Mouse (Mus musculus) forebrain, embryonic 11.5 days (tissue): ENCODE data around the gene Prdm16. TPM values are rescaled to one million over a fixed set of nuclear protein-coding genes. Genes with fewer than 3 reads are reported as not detected.

ENCODE experiments used
- ATAC-seq: fragments of 200-750 bp; cut with Nextera tagmentation; replicated peaks from 2 replicates; pipeline ENCODE4 v1.8.0; 2017; ENCODE audit warnings: moderate TSS enrichment; ENCODE audit not compliant: low FRiP score
- DNase-seq: peaks from one replicate; pipeline ENCODE4 v3.0.0-alpha.2; 2017; ENCODE audit warnings: low spot score
- H3K27ac ChIP-seq: fragments of 300-500 bp; sonication (generic); 2 replicates; pipeline ENCODE4 v1.5.1; 2014; ENCODE audit warnings: low read depth, low read length
- H3K27me3 ChIP-seq: fragments of 300-500 bp; sonication (generic); 2 replicates; pipeline ENCODE4 v1.6.1; 2014; ENCODE audit warnings: mild to moderate bottlenecking, low read length, mixed read lengths; ENCODE audit not compliant: control insufficient read depth, insufficient read depth
- H3K36me3 ChIP-seq: fragments of 300-500 bp; sonication (generic); 2 replicates; pipeline ENCODE4 v1.6.1; 2014; ENCODE audit warnings: mild to moderate bottlenecking, low read length, moderate library complexity, mixed read lengths; ENCODE audit not compliant: control insufficient read depth, insufficient read depth
- H3K4me1 ChIP-seq: fragments of 300-500 bp; sonication (generic); replicated peaks from 2 replicates; pipeline ENCODE4 v1.6.1; 2014; ENCODE audit warnings: low read length, mixed read lengths; ENCODE audit not compliant: control insufficient read depth, insufficient read depth
- H3K4me2 ChIP-seq: fragments of 300-500 bp; sonication (generic); 2 replicates; pipeline ENCODE4 v1.6.1; 2014; ENCODE audit warnings: low read depth, mild to moderate bottlenecking, low read length, moderate library complexity, mixed read lengths; ENCODE audit not compliant: severe bottlenecking
- H3K4me3 ChIP-seq: fragments of 300-500 bp; sonication (generic); 2 replicates; pipeline ENCODE4 v1.5.1; 2014; ENCODE audit warnings: low read depth, low read length
- H3K9ac ChIP-seq: fragments of 300-500 bp; sonication (generic); 2 replicates; pipeline ENCODE4 v1.6.1; 2014; ENCODE audit warnings: low read length
- H3K9me3 ChIP-seq: fragments of 300-500 bp; sonication (generic); 2 replicates; pipeline ENCODE4 v1.6.1; 2016; ENCODE audit warnings: low read length, mixed read lengths; ENCODE audit not compliant: control insufficient read depth
- WGBS: fragments of 180-500 bp; shearing (Covaris S2); extraction: QIAGEN DNeasy Blood & Tissue Kit; methylation state at CpG from one replicate; pipeline ENCODE4 v1.1.7; 2014; 5-methylcytosine and 5-hydroxymethylcytosine counted together
- polyA plus RNA-seq: library from polyadenylated mRNA; unstranded; fragments of >200 nt; fragmentation: Nextera tagmentation; extraction: Ambion mirVana; gene quantifications from 2 replicates; pipeline ENCODE4 v1.2.1, GENCODE M21; 2014

The Prdm16 gene
- polyA plus RNA-seq, 1 experiment from 2014 or later: 49.3 TPM

- ATAC-seq (no peak), DNase-seq (no peak)
- H3K36me3 ChIP-seq: no peaks in the 10 kb centered on the region
- H3K4me2 ChIP-seq: no peak overlapping the region
- no peak overlapping the region for H3K4me3 ChIP-seq
- WGBS: 87% methylated on average over 4 of the region's 4 CpGs
- H3K27me3 ChIP-seq: no peaks in the 10 kb centered on the region; the same call in 1 of the 2 replicates
- H3K27ac ChIP-seq: no peak overlapping the region
- H3K9ac ChIP-seq: no peak overlapping the region
- H3K4me1 ChIP-seq: peaks cover 32% of the 10 kb centered on the region
- no peaks in the 10 kb centered on the region for H3K9me3 ChIP-seq
These were observed 97.9 kb downstream of the Prdm16 start for GRCm38 (mm10) chr4:154538727-154539126.

- Histone ChIP-seq H3K27ac (no peak overlapping the region), H3K9ac (no peak overlapping the region), H3K4me2 (no peak overlapping the region), H3K9me3 (no peaks in the 10 kb centered on the region), H3K4me1 (peaks cover 13% of the 10 kb centered on the region), H3K27me3 (no peaks in the 10 kb centered on the region), H3K4me3 (no peak overlapping the region), H3K36me3 (no peaks in the 10 kb centered on the region)
- ATAC-seq: no peak
- WGBS: 70% methylated on average over 5 of the region's 5 CpGs
- DNase-seq: no peak
These were observed 100.6 kb downstream of the Prdm16 start for GRCm38 (mm10) chr4:154536110-154536509.

- Histone ChIP-seq H3K4me1 (peaks cover 6% of the 10 kb centered on the region; the same call in 1 of the 2 replicates), H3K4me2 (no peak overlapping the region), H3K9me3 (no peaks in the 10 kb centered on the region), H3K27me3 (no peaks in the 10 kb centered on the region), H3K4me3 (no peak overlapping the region), H3K27ac (no peak overlapping the region), H3K36me3 (no peaks in the 10 kb centered on the region), H3K9ac (no peak overlapping the region)
- WGBS: 45% methylated on average over 4 of the region's 4 CpGs
- no peak for DNase-seq
- ATAC-seq: no peak
These were observed 105.3 kb downstream of the Prdm16 start for GRCm38 (mm10) chr4:154531368-154531767.

GRCm38 (mm10) chr4:154530336-154530735 is 106.3 kb downstream of the Prdm16 start:
- Histone ChIP-seq H3K4me2 (no peak overlapping the region), H3K27me3 (no peaks in the 10 kb centered on the region), H3K9ac (no peak overlapping the region), H3K4me1 (peaks cover 6% of the 10 kb centered on the region; the same call in 1 of the 2 replicates), H3K4me3 (no peak overlapping the region), H3K36me3 (no peaks in the 10 kb centered on the region), H3K9me3 (no peaks in the 10 kb centered on the region), H3K27ac (no peak overlapping the region)
- WGBS: 80% methylated on average over 7 of the region's 7 CpGs
- no peak for DNase-seq
- ATAC-seq: no peak

- no peak overlapping the region for H3K4me3 ChIP-seq
- 80% methylated on average over 9 of the region's 9 CpGs for WGBS
- no peak overlapping the region for H3K27ac ChIP-seq
- ATAC-seq (no peak), DNase-seq (no peak)
- H3K9me3 ChIP-seq: no peaks in the 10 kb centered on the region
- no peaks in the 10 kb centered on the region for H3K36me3 ChIP-seq
- H3K9ac ChIP-seq: no peak overlapping the region
- peaks cover 20% of the 10 kb centered on the region for H3K4me1 ChIP-seq
- H3K4me2 ChIP-seq: no peak overlapping the region
- H3K27me3 ChIP-seq: no peaks in the 10 kb centered on the region
These were observed 109.2 kb downstream of the Prdm16 start for GRCm38 (mm10) chr4:154527506-154527905.

GRCm38 (mm10) chr4:154526351-154526786 is 110.3 kb downstream of the Prdm16 start:
- ATAC-seq (no peak), DNase-seq (no peak)
- H3K36me3 ChIP-seq: no peaks in the 10 kb centered on the region
- no peaks in the 10 kb centered on the region for H3K27me3 ChIP-seq
- no peaks in the 10 kb centered on the region for H3K9me3 ChIP-seq
- H3K4me2 ChIP-seq: no peak overlapping the region
- H3K27ac ChIP-seq: no peak overlapping the region
- H3K4me3 ChIP-seq: no peak overlapping the region
- WGBS: 85% methylated on average over 6 of the region's 6 CpGs
- H3K9ac ChIP-seq: no peak overlapping the region
- peaks cover 16% of the 10 kb centered on the region for H3K4me1 ChIP-seq

- Histone ChIP-seq H3K4me2 (no peak overlapping the region), H3K27me3 (no peaks in the 10 kb centered on the region), H3K4me1 (peaks cover 16% of the 10 kb centered on the region), H3K4me3 (no peak overlapping the region), H3K9ac (no peak overlapping the region), H3K36me3 (no peaks in the 10 kb centered on the region), H3K27ac (no peak overlapping the region), H3K9me3 (no peaks in the 10 kb centered on the region)
- WGBS: 73% methylated on average over 17 of the region's 17 CpGs
- ATAC-seq (no peak), DNase-seq (no peak)
These were observed 112.8 kb downstream of the Prdm16 start for GRCm38 (mm10) chr4:154523898-154524297.

- Histone ChIP-seq H3K27ac (no peak overlapping the region), H3K9me3 (no peaks in the 10 kb centered on the region), H3K27me3 (no peaks in the 10 kb centered on the region), H3K4me2 (no peak overlapping the region), H3K36me3 (no peaks in the 10 kb centered on the region), H3K9ac (no peak overlapping the region), H3K4me3 (no peak overlapping the region), H3K4me1 (peaks cover 15% of the 10 kb centered on the region)
- ATAC-seq (no peak), DNase-seq (no peak)
- 89% methylated on average over 7 of the region's 7 CpGs for WGBS
These were observed 114.6 kb downstream of the Prdm16 start for GRCm38 (mm10) chr4:154521881-154522676.
